Mouse (Mus musculus) CH12.LX (cell line): ENCODE data around the gene Socs1.

Source experiments
- EP300 ChIP-seq: IDR thresholded peaks from 2 replicates; pipeline ENCODE4 v1.6.1; 2011; ENCODE audit warnings: low read length, improper control_type of control experiment
- HCFC1 ChIP-seq: IDR thresholded peaks from 2 replicates; pipeline ENCODE4 v1.6.1; 2012; ENCODE audit warnings: low read depth, mild to moderate bottlenecking, inconsistent platforms, low read length, improper control_type of control experiment
- MAFK ChIP-seq: IDR thresholded peaks from 2 replicates; pipeline ENCODE4 v1.6.1; 2011; ENCODE audit warnings: low read length, improper control_type of control experiment; ENCODE audit not compliant: insufficient replicate concordance
- MAX ChIP-seq: IDR thresholded peaks from 2 replicates; pipeline ENCODE4 v1.6.1; 2011; ENCODE audit warnings: low read length, improper control_type of control experiment
- MYC ChIP-seq: IDR thresholded peaks from 2 replicates; pipeline ENCODE4 v1.6.1; 2011; ENCODE audit warnings: low read depth, mild to moderate bottlenecking, improper control_type of control experiment, low read length
- POLR2A ChIP-seq: IDR thresholded peaks from 2 replicates; pipeline ENCODE4 v1.6.1; 2011; ENCODE audit warnings: low read depth, mild to moderate bottlenecking, improper control_type of control experiment, low read length
- RAD21 ChIP-seq: IDR thresholded peaks from 2 replicates; pipeline ENCODE4 v1.6.1; 2011; ENCODE audit warnings: low read depth, mild to moderate bottlenecking, low read length, improper control_type of control experiment, moderate library complexity
- TCF12 ChIP-seq: IDR thresholded peaks from 2 replicates; pipeline ENCODE4 v1.6.1; 2014; ENCODE audit warnings: low read depth, mild to moderate bottlenecking, inconsistent platforms, low read length, improper control_type of control experiment
- UBTF ChIP-seq: IDR thresholded peaks from 2 replicates; pipeline ENCODE4 v1.6.1; 2012; ENCODE audit warnings: low read depth, mild to moderate bottlenecking, inconsistent platforms, low read length, improper control_type of control experiment, moderate library complexity
- USF1 ChIP-seq: IDR thresholded peaks from 2 replicates; pipeline ENCODE4 v1.6.1; 2014; ENCODE audit warnings: low read depth, mild to moderate bottlenecking, inconsistent platforms, low read length, improper control_type of control experiment

DNA sequence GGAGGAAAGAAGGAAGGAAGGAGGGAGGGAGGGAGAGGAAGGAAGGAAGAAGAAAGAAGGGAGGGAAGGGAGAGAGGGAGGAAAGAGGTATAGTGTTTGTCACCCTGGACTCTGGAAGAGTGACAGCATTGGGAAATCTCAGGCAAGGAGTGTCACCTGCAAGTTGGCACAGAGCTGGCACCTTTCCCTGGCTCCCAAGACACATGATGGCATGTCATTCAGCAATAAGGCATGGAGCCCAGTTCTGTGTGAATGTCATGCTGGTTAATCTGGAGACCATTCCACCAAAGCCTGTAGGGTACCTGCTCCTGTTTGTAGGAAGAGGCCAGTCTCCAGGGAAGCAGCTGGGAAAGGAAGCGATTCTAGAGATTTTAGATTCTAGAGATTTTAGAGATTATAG lies 25.0 kb upstream of the Socs1 start:
- TF ChIP-seq MAFK (no peak), EP300 (no peak), MAX (no peak), POLR2A (no peak), RAD21 (no peak), USF1 (no peak), MYC (no peak), HCFC1 (no peak), TCF12 (no peak), UBTF (no peak)
